Mouse (Mus musculus) embryonic fibroblast, embryonic 13.5 days (primary cell): ENCODE results near the gene Hmx1. TPM values are rescaled to one million over a fixed set of nuclear protein-coding genes. Genes with fewer than 3 reads are reported as not detected.

Source experiments
- H3K27ac ChIP-seq: 2 replicates; pipeline ENCODE4 v1.5.1; 2012; ENCODE audit warnings: low read length, control low read depth, inconsistent platforms; ENCODE audit not compliant: insufficient read depth
- H3K4me1 ChIP-seq: 2 replicates; pipeline ENCODE4 v1.6.1; 2011; ENCODE audit warnings: low read length; ENCODE audit not compliant: control insufficient read depth, insufficient read depth
- H3K4me3 ChIP-seq: 2 replicates; pipeline ENCODE4 v1.5.1; 2011; ENCODE audit warnings: mild to moderate bottlenecking, control low read depth, low read length; ENCODE audit not compliant: insufficient read depth
- CTCF ChIP-seq: IDR thresholded peaks from 2 replicates; pipeline ENCODE4 v1.5.1; 2011; ENCODE audit warnings: mild to moderate bottlenecking, control low read depth, low read length, moderate library complexity, borderline replicate concordance; ENCODE audit not compliant: insufficient read depth
- POLR2A ChIP-seq: IDR thresholded peaks from 2 replicates; pipeline ENCODE4 v1.6.1; 2011; ENCODE audit warnings: low read depth, mild to moderate bottlenecking, control low read depth, low read length, moderate library complexity
- polyA plus RNA-seq: library from polyadenylated mRNA; stranded (reverse); fragments of >200 nt; gene quantifications from 2 replicates; pipeline ENCODE4 v1.2.4, GENCODE M21; 2011; ENCODE audit warnings: low read depth; ENCODE audit not compliant: missing spikeins, insufficient read length

The Hmx1 gene
- polyA plus RNA-seq, 1 experiment: 0.91 TPM

GRCm38 (mm10) chr5:35447656-35448443, 58.9 kb downstream of the Hmx1 start:
- H3K27ac ChIP-seq: no peak overlapping the region
- TF ChIP-seq POLR2A (no peak), CTCF (no peak)

More at GRCm38 (mm10) chr5:35447656-35448443, 58.9 kb downstream of the Hmx1 start:
- Histone ChIP-seq H3K4me1 (0 out of 2 replicates have a peak, but pooled peaks cover 2% of the 10 kb centered on the region), H3K4me3 (no peak overlapping the region)

Other genes starting within 250 kb of the Hmx1 start
- gene Adra2c, start 110.8 kb upstream of the Hmx1 start, polyA plus RNA-seq: not detected in 2 replicates
- gene Cpz, start 136.6 kb downstream of the Hmx1 start, polyA plus RNA-seq: 3.4 and 7.8 TPM in 2 replicates
- 5.5 and 5.6 TPM in 2 replicates for gene Trmt44, start 186.0 kb downstream of the Hmx1 start, polyA plus RNA-seq
- 22.4 and 24.9 TPM in 2 replicates for gene Acox3, start 193.9 kb downstream of the Hmx1 start, polyA plus RNA-seq